Mouse (Mus musculus): Measurements from ENCODE around the gene Ccdc120. TPM values are rescaled to one million over a fixed set of nuclear protein-coding genes. Genes with fewer than 3 reads are reported as not detected.
A peak's percentile ranks its signal among the peaks of the same experiment; 100 is the strongest.
"Not testable (repeated sequence)": the region's sequence is repeated elsewhere in the genome, so short reads cannot be mapped to it uniquely, and the experiment has no call there.

Ccdc120 gene
- total and polyA plus RNA-seq, 2 experiments: 0.37 to 1.1 TPM

DNA sequence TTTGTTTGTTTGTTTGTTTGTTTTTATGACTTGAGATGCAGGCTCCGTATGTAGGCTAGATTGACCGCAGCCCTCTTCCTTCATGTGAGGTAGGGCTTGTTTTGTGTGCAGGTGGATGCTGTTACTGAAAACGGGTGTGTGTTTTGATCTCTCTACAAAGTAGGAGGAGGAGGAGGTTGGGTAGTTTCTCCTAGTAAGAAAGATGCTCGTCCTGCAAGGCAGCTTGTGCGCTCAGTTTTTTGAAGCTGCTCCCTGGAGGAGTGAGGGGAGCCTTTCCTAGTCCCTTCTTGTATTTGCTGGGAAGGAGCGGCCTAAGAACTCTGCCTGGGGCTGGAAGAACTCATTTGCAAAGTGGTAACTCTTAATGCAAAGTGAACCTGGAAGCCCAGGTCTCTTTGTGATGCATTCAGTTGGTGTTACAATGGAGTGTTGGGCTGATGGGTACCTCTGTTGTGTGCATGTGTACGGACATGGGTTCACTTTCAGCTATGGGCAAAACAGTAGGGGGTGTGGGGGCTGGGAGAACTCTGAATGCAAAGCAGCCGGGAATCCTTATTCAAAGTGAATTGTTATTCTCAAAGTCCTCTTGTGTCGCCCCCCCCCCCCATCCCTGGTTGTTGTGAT, 14.1 kb upstream of the Ccdc120 start:
- 41% methylated on average over 9 of the region's 9 CpGs for WGBS
- TF ChIP-seq POLR2A (IDR thresholded peaks at IDR 0.05; ENCODE audit: extremely low read depth, insufficient read depth, low read length): no peak
- TF ChIP-seq CTCF (IDR thresholded peaks at IDR 0.05; ENCODE audit: low read depth, low read length): no peak
- DNase-seq (ENCODE audit: extremely low read depth, low read depth, low spot score): no peak
- H3K4me1 ChIP-seq (ENCODE audit: control insufficient read depth, insufficient read depth, low read length): peaks cover 13% of the 10 kb centered on the region
- no peak overlapping the region for H3K4me3 ChIP-seq (ENCODE audit: insufficient read depth, low read depth, low read length)
- H3K79me2 ChIP-seq (ENCODE audit: control insufficient read depth, insufficient read depth, low read length): no peaks in the 10 kb centered on the region; the same call in 1 of the 2 replicates
- H3K9ac ChIP-seq (ENCODE audit: low read depth, low read length): peak overlapping the region; percentile 20; the same call in 1 of the 2 replicates
- peak overlapping the region; percentile 72 for H3K27ac ChIP-seq (replicated peaks; ENCODE audit: insufficient read depth, low read depth, low read length)
- no peaks in the 10 kb centered on the region for H3K27me3 ChIP-seq (ENCODE audit: control insufficient read depth, insufficient read depth, low read length)
- H3K36me3 ChIP-seq (ENCODE audit: control insufficient read depth, insufficient read depth, low read length): peaks cover 23% of the 10 kb centered on the region

DNA sequence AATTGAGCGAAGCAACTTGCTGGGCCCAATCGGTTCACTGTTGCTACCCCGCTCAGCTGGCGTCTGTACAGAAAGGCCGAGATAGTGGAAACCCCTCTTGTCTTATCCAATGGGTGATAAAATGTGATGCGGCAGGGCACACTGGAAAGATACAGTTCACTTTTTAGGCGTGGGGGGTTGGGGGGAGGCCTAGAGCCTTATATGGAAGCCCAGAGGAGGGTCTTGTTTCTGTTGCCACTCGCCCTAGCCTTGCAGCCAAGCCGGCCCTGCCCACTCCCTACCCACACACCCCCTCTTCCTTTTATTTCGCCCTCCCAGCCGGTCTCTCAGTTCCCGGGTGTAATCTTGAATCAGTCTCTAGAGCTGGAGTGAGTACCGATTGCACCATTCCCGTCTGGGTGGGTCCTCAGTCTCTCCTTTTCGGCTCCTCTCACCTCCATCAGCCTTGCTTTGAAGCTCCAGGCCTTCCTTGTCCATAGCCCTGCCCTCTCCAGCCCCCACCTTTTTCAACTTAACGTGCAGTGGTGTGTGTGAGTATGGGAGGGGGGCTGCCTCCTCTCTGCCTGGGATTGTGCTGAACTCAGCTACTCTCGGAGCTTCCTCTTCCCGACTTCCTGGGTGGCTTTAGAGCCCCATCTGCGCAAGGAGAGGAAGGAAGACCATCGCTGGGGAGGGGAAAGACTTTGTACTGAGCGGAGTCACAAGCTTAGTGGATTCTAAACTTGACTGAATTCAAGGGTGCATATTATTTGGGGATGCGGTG, 13.1 kb upstream of the Ccdc120 start:
- Histone ChIP-seq H3K4me3 (ENCODE audit: insufficient read depth, low read depth, low read length) (peak overlapping the region; percentile 76), H3K9ac (ENCODE audit: low read depth, low read length) (peak overlapping the region; percentile 88), H3K79me2 (ENCODE audit: control insufficient read depth, insufficient read depth, low read length) (no peaks in the 10 kb centered on the region; the same call in 1 of the 2 replicates), H3K4me1 (ENCODE audit: control insufficient read depth, insufficient read depth, low read length) (peaks cover 13% of the 10 kb centered on the region), H3K36me3 (ENCODE audit: control insufficient read depth, insufficient read depth, low read length) (peaks cover 15% of the 10 kb centered on the region), H3K27ac (replicated peaks; ENCODE audit: insufficient read depth, low read depth, low read length) (peak overlapping the region; percentile 82), H3K27me3 (ENCODE audit: control insufficient read depth, insufficient read depth, low read length) (no peaks in the 10 kb centered on the region)
- WGBS: 7% methylated on average over 22 of the region's 22 CpGs
- TF ChIP-seq CTCF (IDR thresholded peaks at IDR 0.05; ENCODE audit: low read depth, low read length) (no peak), POLR2A (IDR thresholded peaks at IDR 0.05; ENCODE audit: extremely low read depth, insufficient read depth, low read length) (no peak)
- DNase-seq (ENCODE audit: extremely low read depth, low read depth, low spot score): peak; percentile 25

DNA sequence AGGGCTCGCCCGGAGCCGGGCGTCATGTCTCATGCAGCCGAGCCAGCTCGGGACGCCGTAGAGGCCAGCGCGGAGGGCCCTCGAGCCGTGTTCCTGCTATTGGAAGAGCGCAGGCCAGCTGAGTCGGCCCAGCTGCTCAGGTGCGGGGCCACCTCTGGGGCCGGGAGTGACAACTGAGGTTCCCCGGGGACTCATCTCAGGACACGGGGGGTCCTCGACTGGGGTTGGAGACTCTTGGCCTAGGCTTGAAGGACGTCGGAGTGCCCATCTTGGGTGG, 12.2 kb upstream of the Ccdc120 start:
- DNase-seq (ENCODE audit: extremely low read depth, low read depth, low spot score): no peak

DNA sequence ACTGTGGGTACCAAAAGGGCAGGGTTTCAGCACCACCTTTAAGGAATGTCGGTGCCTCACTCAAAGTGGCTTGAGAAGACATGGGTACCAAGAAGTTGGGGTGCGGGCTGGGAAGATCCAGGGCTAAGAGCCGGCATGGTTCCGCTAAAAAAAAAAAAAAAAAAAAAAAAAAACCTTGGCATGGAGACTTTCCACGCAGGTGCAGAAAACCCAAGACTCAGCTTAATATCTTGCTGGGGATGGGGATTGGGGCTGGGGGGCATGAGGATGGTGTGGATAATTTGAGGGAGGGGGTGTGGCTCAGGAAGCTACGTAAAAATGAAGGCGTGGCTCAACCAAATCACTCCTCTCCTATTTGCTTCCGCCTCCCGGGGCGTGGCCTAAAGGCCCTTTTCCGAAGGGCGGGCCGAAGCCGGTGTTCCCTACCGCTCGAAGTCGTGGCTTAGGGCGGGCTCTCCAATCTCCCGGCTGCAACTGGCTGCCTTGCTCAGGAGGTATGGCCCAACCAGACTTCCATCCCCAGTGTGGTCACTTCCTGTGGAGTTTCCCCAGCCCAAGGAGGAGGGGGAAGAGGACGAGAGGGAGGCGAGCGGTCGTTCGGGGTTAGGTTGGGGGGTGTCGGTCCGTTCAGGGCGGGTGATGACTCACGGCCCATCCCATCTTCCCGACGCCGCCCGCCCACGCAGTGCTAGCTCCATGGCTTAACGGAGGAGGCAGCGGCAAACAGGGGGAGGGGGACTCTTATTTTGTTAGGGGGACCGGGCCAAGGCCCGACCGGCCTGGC, 11.6 kb upstream of the Ccdc120 start, which contains the start of gene Tfe3:
Gene Tfe3, plus strand, starts transcription at position 424 of the 784 bp plus-strand sequence.
- under 1% methylated on average over 35 of the region's 38 CpGs for WGBS
- DNase-seq (ENCODE audit: extremely low read depth, low read depth, low spot score): peak; percentile 93

More for the DNA sequence above, 12.2 kb upstream of the Ccdc120 start:
- no peak for TF ChIP-seq POLR2A (IDR thresholded peaks at IDR 0.05; ENCODE audit: extremely low read depth, insufficient read depth, low read length)
- no peak for TF ChIP-seq CTCF (IDR thresholded peaks at IDR 0.05; ENCODE audit: low read depth, low read length)
- Histone ChIP-seq H3K79me2 (ENCODE audit: control insufficient read depth, insufficient read depth, low read length) (no peaks in the 10 kb centered on the region; the same call in 1 of the 2 replicates), H3K27me3 (ENCODE audit: control insufficient read depth, insufficient read depth, low read length) (no peaks in the 10 kb centered on the region), H3K4me3 (ENCODE audit: insufficient read depth, low read depth, low read length) (peak overlapping the region; percentile 76), H3K27ac (replicated peaks; ENCODE audit: insufficient read depth, low read depth, low read length) (peak overlapping the region; percentile 82), H3K4me1 (ENCODE audit: control insufficient read depth, insufficient read depth, low read length) (peaks cover 13% of the 10 kb centered on the region), H3K9ac (ENCODE audit: low read depth, low read length) (peak overlapping the region; percentile 88), H3K36me3 (ENCODE audit: control insufficient read depth, insufficient read depth, low read length) (peaks cover 7% of the 10 kb centered on the region)
- 0% methylated on average over 18 of the region's 21 CpGs for WGBS

DNA sequence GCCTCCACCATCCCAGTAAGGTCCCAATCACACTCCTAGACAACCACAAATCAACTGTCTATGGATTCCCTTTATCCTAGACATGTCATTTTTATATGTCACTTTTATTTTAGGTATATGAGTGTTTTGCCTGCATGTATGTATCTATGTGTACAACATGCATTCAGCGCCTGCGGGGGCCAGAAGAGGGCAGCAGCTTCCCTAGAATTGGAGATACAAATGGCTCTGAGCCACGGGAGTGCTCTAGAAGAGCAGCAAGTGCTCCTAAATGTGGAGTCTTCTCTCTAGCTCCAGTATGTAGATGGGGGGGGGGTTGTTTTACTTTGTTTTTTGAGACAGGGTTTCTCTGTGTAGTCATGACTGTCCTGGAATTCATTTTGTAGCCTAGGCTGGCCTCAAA, 2.9 kb upstream of the Ccdc120 start:
- not testable (repeated sequence) for DNase-seq (ENCODE audit: extremely low read depth, low read depth, low spot score)

More for the DNA sequence above, 11.6 kb upstream of the Ccdc120 start, which contains the start of gene Tfe3:
- Histone ChIP-seq H3K36me3 (ENCODE audit: control insufficient read depth, insufficient read depth, low read length) (peaks cover 7% of the 10 kb centered on the region), H3K27me3 (ENCODE audit: control insufficient read depth, insufficient read depth, low read length) (no peaks in the 10 kb centered on the region), H3K4me3 (ENCODE audit: insufficient read depth, low read depth, low read length) (peak within 1 kb of the TSS; percentile 76), H3K27ac (replicated peaks; ENCODE audit: insufficient read depth, low read depth, low read length) (peak within 1 kb of the TSS; percentile 82), H3K79me2 (ENCODE audit: control insufficient read depth, insufficient read depth, low read length) (no peaks in the 10 kb centered on the region; the same call in 1 of the 2 replicates), H3K4me1 (ENCODE audit: control insufficient read depth, insufficient read depth, low read length) (peaks cover 13% of the 10 kb centered on the region), H3K9ac (ENCODE audit: low read depth, low read length) (peak within 1 kb of the TSS; percentile 88)
- no peak for TF ChIP-seq CTCF (IDR thresholded peaks at IDR 0.05; ENCODE audit: low read depth, low read length)
- TF ChIP-seq POLR2A (IDR thresholded peaks at IDR 0.05; ENCODE audit: extremely low read depth, insufficient read depth, low read length): peak; percentile 68

More for the DNA sequence above, 2.9 kb upstream of the Ccdc120 start:
- not testable (repeated sequence) for H3K9ac ChIP-seq (ENCODE audit: low read depth, low read length); H3K36me3 ChIP-seq (ENCODE audit: control insufficient read depth, insufficient read depth, low read length); H3K4me3 ChIP-seq (ENCODE audit: insufficient read depth, low read depth, low read length); H3K27me3 ChIP-seq (ENCODE audit: control insufficient read depth, insufficient read depth, low read length); H3K27ac ChIP-seq (replicated peaks; ENCODE audit: insufficient read depth, low read depth, low read length); H3K79me2 ChIP-seq (ENCODE audit: control insufficient read depth, insufficient read depth, low read length); H3K4me1 ChIP-seq (ENCODE audit: control insufficient read depth, insufficient read depth, low read length)
- 8% methylated on average over 3 of the region's 3 CpGs for WGBS

Data from liver, adult 2 months (tissue).